Mouse (Mus musculus) bone marrow macrophage, adult 2 months (primary cell): ENCODE results near the gene Med27. TPM values are rescaled to one million over a fixed set of nuclear protein-coding genes. Genes with fewer than 3 reads are reported as not detected.

Source experiments
- H3K27ac ChIP-seq: 2 replicates; pipeline ENCODE4 v1.5.1; 2012; ENCODE audit warnings: low read depth, low read length; ENCODE audit not compliant: insufficient read depth
- H3K4me1 ChIP-seq: 2 replicates; pipeline ENCODE4 v1.6.1; 2012; ENCODE audit warnings: low read length; ENCODE audit not compliant: control insufficient read depth, insufficient read depth
- H3K4me3 ChIP-seq: 2 replicates; pipeline ENCODE4 v1.5.1; 2012; ENCODE audit warnings: mild to moderate bottlenecking, low read length, moderate library complexity; ENCODE audit not compliant: insufficient read depth
- CTCF ChIP-seq: IDR thresholded peaks from 2 replicates; pipeline ENCODE4 v1.5.1; 2012; ENCODE audit warnings: low read depth, mild to moderate bottlenecking, low read length, moderate library complexity
- POLR2A ChIP-seq: IDR thresholded peaks from 2 replicates; pipeline ENCODE4 v1.6.1; 2012; ENCODE audit warnings: mild to moderate bottlenecking, low read depth, low read length, borderline replicate concordance
- polyA plus RNA-seq: library from polyadenylated mRNA; stranded (reverse); fragments of >200 nt; gene quantifications from 2 replicates; pipeline ENCODE4 v1.2.4, GENCODE M21; 2012; ENCODE audit not compliant: missing spikeins, insufficient read depth, insufficient read length

Gene Med27
- polyA plus RNA-seq, 1 experiment = 14.2 TPM

DNA sequence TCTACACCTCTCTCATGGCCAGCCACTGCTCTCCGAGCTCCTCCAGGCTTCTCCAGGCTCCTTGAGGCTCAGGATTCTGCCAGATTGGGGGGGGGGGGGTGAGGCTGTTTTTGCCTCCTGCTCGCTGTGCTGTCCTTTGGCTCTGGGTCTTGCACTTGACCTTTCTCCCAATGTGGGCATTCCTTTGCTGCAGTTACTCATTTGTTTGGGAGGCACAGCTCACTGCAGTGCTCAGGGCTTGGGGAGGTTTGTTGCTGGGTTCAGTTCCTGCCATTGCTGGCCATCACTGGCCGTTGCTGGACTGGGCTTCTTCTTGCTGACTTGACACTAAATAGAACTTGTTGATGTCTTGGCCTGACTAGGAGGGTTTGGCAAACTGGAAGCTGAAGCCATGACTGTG lies 14.3 kb downstream of the Med27 start:
- Histone ChIP-seq H3K27ac (no peak overlapping the region), H3K4me3 (no peak overlapping the region), H3K4me1 (peaks cover 2% of the 10 kb centered on the region; the same call in 1 of the 2 replicates)
- TF ChIP-seq CTCF (no peak), POLR2A (no peak)

DNA sequence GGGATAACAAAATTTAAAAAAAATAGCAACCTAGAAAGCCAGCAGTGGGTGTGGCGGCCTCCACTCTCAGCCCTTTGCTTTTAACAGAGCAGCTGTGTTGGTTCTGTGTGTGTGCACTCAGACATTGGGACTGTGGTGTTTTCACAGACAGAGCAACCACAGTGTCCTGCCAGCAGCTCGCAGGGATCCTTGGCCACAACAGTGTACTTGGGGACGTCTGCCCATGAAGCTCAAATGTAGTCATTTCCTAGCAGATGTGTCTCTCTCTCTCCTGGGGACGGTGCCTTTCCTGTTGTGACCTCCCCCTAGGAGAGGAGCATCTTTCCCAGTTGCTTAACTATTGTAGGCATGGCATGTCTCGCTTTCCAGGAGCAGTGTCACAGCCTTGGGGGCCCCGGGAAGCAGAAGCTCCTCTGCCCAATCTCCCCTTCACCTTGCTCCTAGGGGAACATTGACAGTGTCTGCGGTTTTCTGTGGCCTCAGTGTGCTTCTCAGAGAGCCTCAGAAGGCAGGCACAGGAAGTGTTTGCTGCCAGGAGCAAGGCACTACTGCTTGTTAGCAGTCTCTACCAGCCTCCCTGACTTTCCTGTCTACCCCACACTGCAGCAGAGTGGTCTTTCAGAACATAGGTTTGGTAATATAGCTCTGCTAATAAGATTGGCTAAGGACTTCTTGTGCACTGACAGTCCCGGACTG lies 18.5 kb downstream of the Med27 start:
- H3K27ac ChIP-seq = no peak overlapping the region
- no peak for TF ChIP-seq POLR2A
- no peak for TF ChIP-seq CTCF

DNA sequence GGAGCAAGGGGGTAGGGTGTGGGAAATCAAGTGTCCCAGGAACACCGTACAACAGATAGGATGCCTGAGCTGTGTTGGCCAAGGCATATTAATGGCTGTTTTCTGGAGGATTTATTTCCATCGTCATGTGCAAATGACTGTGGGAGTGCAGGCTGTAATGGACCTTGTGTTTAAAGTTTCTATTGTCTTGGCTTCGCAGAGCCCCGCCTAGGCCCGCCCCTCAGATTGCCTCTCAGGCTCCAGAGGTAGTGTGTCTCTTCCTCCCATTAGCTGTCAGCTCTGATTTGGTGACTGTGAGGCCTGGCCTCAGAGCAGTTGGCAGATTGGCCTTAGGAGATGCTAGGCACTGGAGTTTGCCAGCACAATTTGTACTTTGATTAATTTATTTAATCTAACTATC lies 22.1 kb downstream of the Med27 start:
- H3K4me1 ChIP-seq = peaks cover 2% of the 10 kb centered on the region; the same call in 1 of the 2 replicates
- TF ChIP-seq POLR2A = no peak
- no peak for TF ChIP-seq CTCF
- H3K4me3 ChIP-seq = no peak overlapping the region
- H3K27ac ChIP-seq = no peak overlapping the region

More for the DNA sequence above, 18.5 kb downstream of the Med27 start:
- H3K4me3 ChIP-seq = no peak overlapping the region
- H3K4me1 ChIP-seq = peaks cover 2% of the 10 kb centered on the region; the same call in 1 of the 2 replicates

GRCm38 (mm10) chr2:29372176-29372575 lies 25.6 kb downstream of the Med27 start:
- Histone ChIP-seq H3K4me3 (no peak overlapping the region), H3K27ac (no peak overlapping the region), H3K4me1 (no peaks in the 10 kb centered on the region)
- TF ChIP-seq CTCF (no peak), POLR2A (no peak)

- H3K4me3 ChIP-seq = no peak overlapping the region
- TF ChIP-seq POLR2A (no peak), CTCF (no peak)
- no peak overlapping the region for H3K27ac ChIP-seq
- peaks cover 7% of the 10 kb centered on the region; the same call in 1 of the 2 replicates for H3K4me1 ChIP-seq
Measured at GRCm38 (mm10) chr2:29381683-29382082, 35.1 kb downstream of the Med27 start.

GRCm38 (mm10) chr2:29382583-29382982 lies 36.0 kb downstream of the Med27 start:
- TF ChIP-seq POLR2A = no peak
- no peak for TF ChIP-seq CTCF
- no peak overlapping the region for H3K4me3 ChIP-seq
- H3K27ac ChIP-seq = no peak overlapping the region
- H3K4me1 ChIP-seq = peaks cover 7% of the 10 kb centered on the region; the same call in 1 of the 2 replicates

GRCm38 (mm10) chr2:29383133-29383532 lies 36.5 kb downstream of the Med27 start:
- H3K4me1 ChIP-seq = peaks cover 7% of the 10 kb centered on the region; the same call in 1 of the 2 replicates
- no peak overlapping the region for H3K4me3 ChIP-seq
- no peak for TF ChIP-seq POLR2A
- no peak for TF ChIP-seq CTCF
- no peak overlapping the region for H3K27ac ChIP-seq

DNA sequence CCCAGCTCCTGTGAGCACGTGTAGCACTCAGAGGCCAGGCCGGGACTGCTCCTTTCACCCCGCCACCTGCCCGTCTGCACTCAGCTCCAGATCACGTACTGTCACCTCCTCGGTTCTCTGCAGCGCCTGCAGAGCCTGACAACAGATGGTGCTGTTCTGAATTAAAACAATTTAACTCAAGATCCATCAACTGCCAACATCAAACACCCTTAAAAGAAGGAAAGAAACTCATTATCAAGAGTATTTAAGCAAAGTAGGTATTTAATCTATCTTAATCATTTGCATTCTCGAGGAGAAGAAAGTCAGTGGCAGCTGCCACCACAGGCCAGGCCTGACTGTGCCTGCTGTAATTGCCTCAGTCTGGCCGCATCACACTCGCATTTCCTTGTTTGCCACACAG lies 38.8 kb downstream of the Med27 start:
- H3K4me1 ChIP-seq = peaks cover 7% of the 10 kb centered on the region; the same call in 1 of the 2 replicates
- no peak for TF ChIP-seq CTCF
- no peak for TF ChIP-seq POLR2A

DNA sequence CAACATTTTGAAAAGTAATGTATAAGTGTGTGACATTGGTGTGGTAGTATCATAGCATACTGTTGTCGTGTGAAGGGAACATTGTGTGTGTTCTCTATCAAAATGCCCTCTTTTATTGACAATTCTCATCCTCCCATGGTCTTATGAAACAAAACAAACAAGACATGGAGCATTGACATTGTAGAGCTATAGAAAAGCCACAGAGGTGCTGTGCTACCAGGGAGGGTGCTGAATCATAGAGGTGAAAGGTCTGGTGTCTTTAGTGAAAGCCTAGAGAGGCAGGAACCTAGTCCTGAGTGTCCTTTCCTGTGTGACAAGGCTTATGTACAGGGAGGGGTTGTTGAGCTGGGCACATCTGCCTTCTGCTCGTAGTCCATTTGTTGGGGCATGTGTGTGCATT lies 40.6 kb downstream of the Med27 start:
- Histone ChIP-seq H3K27ac (no peak overlapping the region), H3K4me1 (peaks cover 15% of the 10 kb centered on the region)

More for the DNA sequence above, 38.8 kb downstream of the Med27 start:
- no peak overlapping the region for H3K4me3 ChIP-seq
- no peak overlapping the region for H3K27ac ChIP-seq

GRCm38 (mm10) chr2:29388937-29389336 lies 42.3 kb downstream of the Med27 start:
- peaks cover 10% of the 10 kb centered on the region; the same call in 1 of the 2 replicates for H3K4me1 ChIP-seq
- no peak for TF ChIP-seq CTCF
- TF ChIP-seq POLR2A = no peak
- no peak overlapping the region for H3K27ac ChIP-seq

More for the DNA sequence above, 40.6 kb downstream of the Med27 start:
- TF ChIP-seq POLR2A (no peak), CTCF (no peak)
- H3K4me3 ChIP-seq = no peak overlapping the region

DNA sequence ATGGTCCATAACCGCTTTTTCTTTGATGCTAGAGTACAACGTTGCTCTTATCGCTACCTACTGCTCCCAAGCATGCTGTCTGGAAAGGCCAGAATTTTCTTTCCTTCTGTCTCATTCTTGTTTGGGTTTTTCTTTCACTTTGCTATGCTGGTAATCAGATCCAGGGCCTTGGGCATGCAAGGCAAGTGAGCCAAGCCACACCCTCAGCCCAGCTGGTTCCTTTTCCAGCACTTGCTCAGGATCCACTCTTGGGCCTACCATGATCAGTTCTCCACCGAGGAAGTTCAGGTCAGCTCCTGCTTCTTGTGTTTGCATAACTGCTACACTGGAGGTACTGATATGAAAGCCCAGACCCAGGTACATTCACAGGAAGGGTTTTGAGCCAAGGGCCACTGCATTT lies 44.5 kb downstream of the Med27 start:
- no peak overlapping the region for H3K4me3 ChIP-seq
- H3K27ac ChIP-seq = no peak overlapping the region
- TF ChIP-seq CTCF = no peak
- TF ChIP-seq POLR2A = no peak
- peaks cover 10% of the 10 kb centered on the region; the same call in 1 of the 2 replicates for H3K4me1 ChIP-seq

More at GRCm38 (mm10) chr2:29388937-29389336, 42.3 kb downstream of the Med27 start:
- no peak overlapping the region for H3K4me3 ChIP-seq
